Mouse (Mus musculus): ENCODE measurements at regions not wholly inside any gene's neighbourhood (a gene's known extent, or its start where the extent isn't known, plus 50 kb on each side); places are given as distances from the start of the nearest gene placed in this dataset.

GRCm38 (mm10) chr3:18932983-18933726, 695.3 kb downstream of the 1700064H15Rik start:
- DNase-seq (ENCODE audit: low read depth, low spot score): no peak

DNA sequence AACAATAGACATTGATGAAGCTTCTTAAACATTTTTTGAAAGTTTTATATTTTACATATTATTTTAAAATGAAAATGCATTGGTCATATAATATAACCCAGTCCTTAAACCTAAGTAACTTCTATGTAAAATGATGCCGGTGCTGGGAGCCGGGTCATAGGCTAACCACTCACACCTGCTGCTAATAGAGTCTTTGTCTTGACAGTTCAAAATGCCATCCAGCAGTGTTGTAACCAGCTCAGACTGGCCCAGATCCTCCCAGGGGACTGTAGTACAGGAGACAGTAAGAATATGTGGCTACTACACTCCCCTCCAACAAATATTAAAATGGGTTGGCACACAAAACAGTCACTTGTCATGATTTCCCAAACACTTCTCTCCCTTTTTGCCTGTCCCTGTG, 693.6 kb downstream of the 1700064H15Rik start:
- no peak for DNase-seq (ENCODE audit: low read depth, low spot score)

DNA sequence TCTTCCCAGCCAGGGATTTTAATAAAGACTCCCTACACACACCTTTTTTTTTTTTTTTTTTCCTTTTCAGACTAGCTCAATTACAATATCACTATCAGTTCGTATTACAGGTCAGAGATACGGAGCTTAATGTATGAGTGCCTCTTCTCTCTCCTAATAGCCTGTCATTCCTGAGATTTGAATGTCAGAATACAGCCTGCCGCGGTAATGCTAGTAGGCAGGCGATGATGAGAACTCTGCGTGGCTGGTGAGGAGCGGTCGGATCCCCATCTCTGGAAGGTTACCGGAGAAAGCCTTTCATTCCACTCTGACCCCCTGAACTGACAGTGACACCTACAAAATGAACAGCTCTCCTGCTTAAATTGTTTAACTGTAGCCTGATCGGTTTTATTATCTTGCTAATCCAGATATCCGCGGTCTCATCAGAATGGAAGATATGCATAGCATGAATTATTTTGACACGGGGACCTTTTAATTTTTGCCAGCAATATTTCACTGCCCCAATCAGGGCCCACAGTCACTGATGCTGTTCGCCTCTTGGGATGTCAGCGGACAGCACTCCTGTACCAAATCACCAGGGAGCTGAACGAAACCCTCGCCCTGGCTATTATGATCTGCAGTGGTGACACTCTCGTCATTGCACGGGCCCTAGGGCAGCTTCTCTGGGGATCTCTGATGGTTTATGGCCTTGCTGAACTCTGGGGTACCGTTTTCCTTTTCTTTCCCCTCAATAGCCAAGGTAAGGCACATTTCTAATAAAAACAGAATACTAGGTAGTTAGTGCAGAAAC, 690.9 kb downstream of the 1700064H15Rik start:
- DNase-seq (ENCODE audit: low read depth, low spot score): no peak

DNA sequence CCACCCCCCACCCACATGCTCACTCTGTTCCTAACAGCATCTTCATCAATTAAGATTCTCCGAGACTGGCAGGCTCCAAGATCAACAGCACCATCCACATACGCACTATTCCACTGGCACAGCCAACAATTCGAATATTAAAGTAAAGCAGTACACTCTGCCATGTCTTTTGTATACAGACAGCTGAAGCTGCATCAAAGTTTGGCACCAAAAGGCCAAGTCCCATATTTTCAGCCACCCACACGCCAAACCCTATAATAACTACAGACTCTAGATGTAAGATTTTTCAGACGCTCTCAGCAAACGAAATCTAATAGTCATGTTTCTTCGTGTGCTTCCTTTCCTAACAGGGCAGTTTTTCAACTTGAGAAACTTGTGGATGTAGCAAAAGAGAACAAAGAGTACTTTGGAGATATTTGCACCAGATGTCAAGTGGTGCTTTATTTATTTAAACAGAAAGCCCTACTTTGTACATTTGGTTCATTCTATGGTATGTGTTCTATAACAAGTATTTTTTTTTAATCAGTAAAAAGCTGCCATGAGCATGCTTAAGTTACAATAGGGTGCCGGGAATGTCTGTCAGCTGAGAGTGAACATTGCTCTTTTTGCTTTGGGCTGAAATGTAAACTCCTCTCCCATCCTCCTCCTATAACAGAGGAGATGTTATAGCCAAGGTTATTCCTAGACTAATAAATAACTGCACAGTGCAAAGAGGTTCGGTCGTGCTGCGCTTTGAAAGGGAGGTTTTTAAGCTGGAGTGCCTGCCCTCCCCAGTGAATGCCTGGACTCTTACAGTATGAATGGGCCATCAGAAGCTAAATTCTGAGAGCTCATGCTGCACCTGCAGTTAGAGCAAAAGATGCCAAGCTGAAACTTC, 686.9 kb downstream of the 1700064H15Rik start:
- DNase-seq (ENCODE audit: low read depth, low spot score): no peak

GRCm38 (mm10) chr3:18960341-18960740, 668.1 kb downstream of the 1700064H15Rik start:
- DNase-seq (ENCODE audit: low read depth, low spot score): no peak

GRCm38 (mm10) chr3:18988662-18989061, 639.8 kb downstream of the 1700064H15Rik start:
- no peak for DNase-seq (ENCODE audit: low read depth, low spot score)

DNA sequence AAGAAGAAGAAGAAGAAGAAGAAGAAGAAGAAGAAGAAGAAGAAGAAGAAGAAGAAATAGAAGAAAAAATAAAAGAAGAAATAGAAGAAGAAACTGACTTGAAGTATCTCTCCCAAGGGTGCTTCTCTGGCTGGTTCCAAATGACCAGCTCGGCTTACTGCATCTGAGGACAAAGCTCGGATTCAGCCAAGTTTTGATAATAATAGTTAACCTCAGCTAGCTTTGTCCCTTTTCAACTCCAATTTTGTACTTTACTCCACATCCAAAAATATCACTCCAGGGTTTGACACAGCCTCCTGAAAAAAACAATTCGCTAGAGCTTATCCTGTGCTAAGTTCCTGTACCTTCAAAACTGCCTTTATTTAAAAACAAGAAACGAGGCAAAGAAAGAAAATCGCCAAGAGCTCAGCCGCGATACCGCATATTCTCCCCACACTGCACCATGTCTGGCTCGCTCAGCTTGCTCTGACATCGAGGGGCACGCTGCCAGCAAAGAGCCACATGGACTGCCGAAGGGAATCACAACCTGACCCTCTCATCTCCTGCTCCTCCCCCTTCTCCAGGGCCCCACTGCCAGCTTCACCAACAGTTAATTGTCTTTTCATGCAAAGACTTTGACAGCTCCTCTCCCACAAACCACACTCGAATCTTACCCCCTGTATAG, 638.8 kb downstream of the 1700064H15Rik start:
- DNase-seq (ENCODE audit: low read depth, low spot score): no peak

GRCm38 (mm10) chr3:19000179-19000578, 628.3 kb downstream of the 1700064H15Rik start:
- no peak for DNase-seq (ENCODE audit: low read depth, low spot score)

- DNase-seq (ENCODE audit: low read depth, low spot score): no peak
Measured at GRCm38 (mm10) chr3:19002056-19002455, 626.4 kb downstream of the 1700064H15Rik start.

- no peak for DNase-seq (ENCODE audit: low read depth, low spot score)
Measured at GRCm38 (mm10) chr3:19004792-19005191, 623.7 kb downstream of the 1700064H15Rik start.

DNA sequence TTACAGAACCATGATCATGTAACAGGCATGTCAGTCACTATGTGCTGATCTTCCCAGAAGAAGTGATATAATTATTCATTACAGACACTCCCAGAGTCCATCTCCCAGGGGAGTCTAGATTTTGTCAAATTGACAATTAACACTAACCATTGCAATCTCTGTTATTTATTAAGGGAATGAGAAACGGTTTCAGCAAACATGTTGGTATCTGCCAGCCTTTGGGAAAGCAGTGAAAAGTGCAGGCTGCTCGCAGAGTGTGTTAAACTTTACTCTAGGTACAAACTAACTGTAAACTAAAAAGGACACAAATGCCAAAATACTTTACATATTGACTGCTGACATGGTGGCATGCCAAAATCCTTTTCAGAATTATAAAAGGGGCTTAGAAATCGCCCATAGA, 583.9 kb downstream of the 1700064H15Rik start:
- DNase-seq (ENCODE audit: low read depth, low spot score): no peak

DNA sequence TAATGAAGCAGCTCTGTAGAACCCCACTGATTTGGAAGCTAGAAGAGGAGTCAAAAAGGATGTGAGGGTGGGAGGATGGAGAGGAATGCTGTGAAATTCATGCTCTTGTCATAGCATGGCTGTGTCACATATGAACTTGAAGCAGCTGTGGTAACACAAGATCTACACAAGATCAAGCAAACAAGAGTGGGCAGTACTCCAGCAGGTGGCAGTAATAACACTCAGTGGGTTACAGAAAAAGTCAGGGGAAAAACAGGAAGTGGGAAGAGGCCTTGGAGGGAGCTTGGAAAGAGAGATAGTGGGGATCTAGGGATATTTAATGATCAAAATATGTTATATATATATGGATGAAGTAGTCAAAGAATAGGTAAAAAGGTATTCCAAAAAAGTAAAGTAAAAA, 582.5 kb downstream of the 1700064H15Rik start:
- peak; percentile 41 for DNase-seq (ENCODE audit: low read depth, low spot score)

DNA sequence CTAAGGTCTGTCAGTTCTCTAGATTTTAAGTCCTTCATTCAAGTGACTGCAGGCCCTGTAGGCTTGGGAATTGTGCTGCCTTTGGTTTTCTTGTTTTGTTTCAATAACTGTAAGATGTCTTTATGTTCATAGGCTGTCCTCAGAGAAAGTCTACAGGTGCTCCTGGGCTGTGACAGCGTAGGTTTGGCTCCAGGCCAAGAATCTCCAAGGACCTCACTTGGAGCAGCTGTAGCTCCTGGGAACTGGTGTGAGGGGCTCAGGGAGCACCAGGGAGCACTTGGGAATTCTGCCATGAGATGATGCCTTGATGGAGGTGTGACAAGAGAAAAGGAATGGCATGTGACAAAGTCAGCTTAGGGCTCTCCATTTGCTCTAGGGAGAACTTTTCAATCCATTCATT, 581.9 kb downstream of the 1700064H15Rik start:
- DNase-seq (ENCODE audit: low read depth, low spot score): no peak

GRCm38 (mm10) chr3:19055961-19056360, 572.5 kb downstream of the 1700064H15Rik start:
- no peak for DNase-seq (ENCODE audit: low read depth, low spot score)

DNA sequence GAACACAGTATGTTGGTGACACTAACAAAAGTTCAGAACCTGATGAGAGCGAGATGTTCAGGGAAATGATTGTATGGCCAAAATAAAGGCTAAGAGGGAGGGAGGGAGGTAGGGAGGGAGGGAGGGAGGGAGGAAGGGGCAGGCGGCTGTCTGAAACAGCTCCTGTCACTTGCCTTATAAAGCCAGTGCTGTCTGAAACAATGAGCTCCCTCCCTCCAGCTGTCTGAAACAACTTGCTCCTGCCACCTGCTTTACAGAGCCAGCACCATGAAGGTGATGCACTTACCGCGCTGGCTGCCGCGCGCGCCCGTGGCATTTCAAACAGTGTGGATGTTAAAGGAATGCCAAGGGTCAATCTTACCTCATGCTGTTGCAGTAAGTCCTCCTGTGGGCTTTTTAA, 571.9 kb downstream of the 1700064H15Rik start:
- no peak for DNase-seq (ENCODE audit: low read depth, low spot score)

- DNase-seq (ENCODE audit: low read depth, low spot score): no peak
Measured at GRCm38 (mm10) chr3:19059906-19060870, 568.3 kb downstream of the 1700064H15Rik start.

DNA sequence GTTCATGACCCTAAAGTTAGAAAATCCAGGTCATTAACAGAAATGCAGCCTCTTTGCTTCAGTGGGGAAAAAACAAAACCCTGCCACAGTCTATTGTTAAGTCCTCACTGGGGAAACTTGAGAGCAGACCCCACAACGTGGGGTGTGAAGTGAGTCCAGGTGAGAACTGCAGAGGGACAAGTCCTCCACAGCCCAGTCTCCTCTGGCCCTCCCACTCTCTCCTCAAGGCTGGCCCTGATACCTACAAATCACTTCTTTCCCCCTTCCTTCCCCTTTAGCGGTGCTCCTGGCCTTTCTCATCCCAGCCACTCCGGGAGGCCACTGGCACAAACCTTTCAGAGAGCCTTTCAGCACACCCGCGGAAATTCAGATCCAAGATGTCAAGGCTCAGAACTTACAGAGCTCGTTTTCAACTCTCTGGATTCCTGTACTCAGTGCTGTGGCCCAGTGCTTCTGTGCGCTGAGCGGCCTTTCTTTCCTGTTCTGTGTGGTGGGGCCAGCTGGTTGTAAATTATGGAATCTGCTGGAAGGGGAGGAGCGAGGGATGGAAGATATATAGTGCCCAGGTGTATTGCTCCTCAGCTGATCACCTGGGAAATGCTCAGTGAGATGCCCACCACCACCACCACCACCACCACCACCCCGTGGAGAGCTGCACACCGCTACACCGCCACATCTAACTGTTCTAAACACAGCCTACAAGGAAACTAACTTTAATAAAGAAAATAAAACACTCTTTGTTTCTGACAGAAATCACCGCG, 566.8 kb downstream of the 1700064H15Rik start:
- DNase-seq (ENCODE audit: low read depth, low spot score): no peak

GRCm38 (mm10) chr3:19062249-19062859, 566.1 kb downstream of the 1700064H15Rik start:
- DNase-seq (ENCODE audit: low read depth, low spot score): peak; percentile 50

- DNase-seq (ENCODE audit: low read depth, low spot score): no peak
Measured at GRCm38 (mm10) chr3:19067141-19067757, 561.2 kb downstream of the 1700064H15Rik start.

Measured in ES-CJ7 (cell line).